Mouse (Mus musculus) lung, adult 2 months (tissue): Measurements from ENCODE around the gene Olfr826. TPM values are rescaled to one million over a fixed set of nuclear protein-coding genes. Genes with fewer than 3 reads are reported as not detected.
"Not testable (repeated sequence)": the region's sequence is repeated elsewhere in the genome, so short reads cannot be mapped to it uniquely, and the experiment has no call there.

Experiments used
- DNase-seq: peaks from one replicate; pipeline ENCODE4 v3.0.0; 2022
- H3K4me1 ChIP-seq: fragments of 200-500 bp; 2 replicates; pipeline ENCODE4 v1.6.1; 2011; ENCODE audit warnings: low read length; ENCODE audit not compliant: control insufficient read depth, insufficient read depth
- H3K4me3 ChIP-seq: fragments of 200-500 bp; replicated peaks from 2 replicates; pipeline ENCODE3; 2011; ENCODE audit warnings: low read depth, mild to moderate bottlenecking, control low read depth, low read length; ENCODE audit errors: extremely low read depth
- CTCF ChIP-seq: fragments of 200-500 bp; IDR thresholded peaks from 2 replicates; pipeline ENCODE4 v1.5.1; 2011; ENCODE audit warnings: mild to moderate bottlenecking, low read length, control low read depth; ENCODE audit not compliant: insufficient read depth
- POLR2A ChIP-seq: fragments of 200-500 bp; IDR thresholded peaks from 2 replicates; pipeline ENCODE4 v1.6.1; 2011; ENCODE audit warnings: low read depth, mild to moderate bottlenecking, control low read depth, low read length, borderline replicate concordance; ENCODE audit errors: extremely low read depth
- WGBS: fragments of 180-500 bp; shearing (Covaris S2); methylation state at CpG from one replicate; pipeline ENCODE4 v1.1.7; 2018; 5-methylcytosine and 5-hydroxymethylcytosine counted together
- polyA plus RNA-seq: library from polyadenylated mRNA; depleted of rRNA; stranded (reverse); fragments of >200 nt; gene quantifications from 2 replicates; pipeline ENCODE4 v1.2.3, GENCODE M21; 2012; rRNA removed

Gene Olfr826
- polyA plus RNA-seq = not detected in 2 replicates

GRCm38 (mm10) chr10:130184086-130184485 is at the start of gene Olfr826:
Olfr826 (minus strand) TSS chr10:130184186.
- H3K4me1 ChIP-seq = no peaks in the 10 kb centered on the region
- TF ChIP-seq POLR2A (no peak), CTCF (no peak)
- no peak for DNase-seq
- WGBS = 65% methylated on average over 1 of the region's 1 CpGs
- no peak within 1 kb of the TSS for H3K4me3 ChIP-seq

- Histone ChIP-seq H3K4me1 (no peaks in the 10 kb centered on the region), H3K4me3 (no peak overlapping the region)
- WGBS = 69% methylated on average over 1 of the region's 1 CpGs
- DNase-seq = no peak
- no peak for TF ChIP-seq POLR2A
- TF ChIP-seq CTCF = no peak
Measured at GRCm38 (mm10) chr10:130232117-130232516, 48.1 kb upstream of the Olfr826 start.

GRCm38 (mm10) chr10:130229584-130229983 is 45.6 kb upstream of the Olfr826 start:
- TF ChIP-seq CTCF = no peak
- Histone ChIP-seq H3K4me1 (no peaks in the 10 kb centered on the region), H3K4me3 (no peak overlapping the region)
- no peak for DNase-seq
- WGBS = 82% methylated on average over 5 of the region's 5 CpGs

- WGBS = 2% methylated on average over 1 of the region's 1 CpGs
- TF ChIP-seq POLR2A (no peak), CTCF (peak; percentile 40; the same call in 1 of the 2 replicates)
- no peaks in the 10 kb centered on the region for H3K4me1 ChIP-seq
- no peak overlapping the region for H3K4me3 ChIP-seq
- peak; percentile 3 for DNase-seq
Measured at GRCm38 (mm10) chr10:130228246-130228645, 44.3 kb upstream of the Olfr826 start.

GRCm38 (mm10) chr10:130225034-130225433 is 41.0 kb upstream of the Olfr826 start:
- TF ChIP-seq POLR2A (no peak), CTCF (no peak)
- WGBS = 65% methylated on average over 3 of the region's 3 CpGs
- Histone ChIP-seq H3K4me3 (no peak overlapping the region), H3K4me1 (no peaks in the 10 kb centered on the region)
- no peak for DNase-seq

GRCm38 (mm10) chr10:130214303-130214702 is 30.3 kb upstream of the Olfr826 start, which contains the start of gene Olfr827:
Olfr827 (minus strand) TSS chr10:130214403.
- no peak for DNase-seq
- no peak within 1 kb of the TSS for H3K4me3 ChIP-seq
- TF ChIP-seq POLR2A = no peak
- no peak for TF ChIP-seq CTCF
- WGBS = 72% methylated on average over 1 of the region's 1 CpGs
- H3K4me1 ChIP-seq = no peaks in the 10 kb centered on the region

- H3K4me1 ChIP-seq = no peaks in the 10 kb centered on the region
- TF ChIP-seq CTCF (no peak), POLR2A (no peak)
- DNase-seq = no peak
- H3K4me3 ChIP-seq = no peak within 1 kb of the TSS
Measured at GRCm38 (mm10) chr10:130166666-130167065, 17.3 kb downstream of the Olfr826 start, which contains the start of gene Olfr825. Olfr825 (minus strand) TSS chr10:130166766.

GRCm38 (mm10) chr10:130165196-130165595 is 18.8 kb downstream of the Olfr826 start:
- no peak for DNase-seq
- TF ChIP-seq CTCF = no peak
- TF ChIP-seq POLR2A = no peak
- H3K4me1 ChIP-seq = no peaks in the 10 kb centered on the region

GRCm38 (mm10) chr10:130144121-130144520 is 39.9 kb downstream of the Olfr826 start:
- no peak for TF ChIP-seq CTCF
- TF ChIP-seq POLR2A = no peak
- DNase-seq = no peak
- no peaks in the 10 kb centered on the region for H3K4me1 ChIP-seq
- 77% methylated on average over 5 of the region's 5 CpGs for WGBS
- no peak overlapping the region for H3K4me3 ChIP-seq

More at GRCm38 (mm10) chr10:130165196-130165595, 18.8 kb downstream of the Olfr826 start:
- H3K4me3 ChIP-seq = no peak overlapping the region

GRCm38 (mm10) chr10:130142481-130142880 is 41.5 kb downstream of the Olfr826 start:
- not testable (repeated sequence) for H3K4me1 ChIP-seq, DNase-seq, H3K4me3 ChIP-seq
- whole genome bisulfite sequencing = 68% methylated on average over 5 of the region's 5 CpGs

- Histone ChIP-seq H3K4me1 (no peaks in the 10 kb centered on the region), H3K4me3 (no peak overlapping the region)
- TF ChIP-seq POLR2A = no peak
- TF ChIP-seq CTCF = no peak
- no peak for DNase-seq
Measured at GRCm38 (mm10) chr10:130134811-130135210, 49.2 kb downstream of the Olfr826 start.

GRCm38 (mm10) chr10:130129900-130130299 is 54.1 kb downstream of the Olfr826 start, which contains the start of gene Olfr824:
Olfr824 (minus strand) TSS chr10:130130000.
- H3K4me1 ChIP-seq, H3K4me3 ChIP-seq, DNase-seq: not testable (repeated sequence)

Other genes with a start within 250 kb of the Olfr826 start
- not detected in 2 replicates for gene Olfr818, start 235.1 kb downstream of the Olfr826 start, polyA plus RNA-seq
- gene Olfr819, start 216.9 kb downstream of the Olfr826 start, polyA plus RNA-seq = not detected in 2 replicates
- not detected in 2 replicates for gene Olfr247, start 208.0 kb downstream of the Olfr826 start, polyA plus RNA-seq
- gene Gm10310, start 199.1 kb downstream of the Olfr826 start, polyA plus RNA-seq = not detected in 2 replicates
- not detected in 2 replicates for gene Olfr820, start 171.6 kb downstream of the Olfr826 start, polyA plus RNA-seq
- not detected in 2 replicates for gene Olfr821, start 153.8 kb downstream of the Olfr826 start, polyA plus RNA-seq
- not detected in 2 replicates for gene Olfr822, start 113.0 kb downstream of the Olfr826 start, polyA plus RNA-seq
- not detected in 2 replicates for gene Olfr823, start 68.8 kb downstream of the Olfr826 start, polyA plus RNA-seq
- gene Olfr824, start 54.2 kb downstream of the Olfr826 start, polyA plus RNA-seq = not detected in 2 replicates
- gene Olfr825, start 17.4 kb downstream of the Olfr826 start, polyA plus RNA-seq = not detected in 2 replicates
- gene Olfr827, start 30.2 kb upstream of the Olfr826 start, polyA plus RNA-seq = not detected in 2 replicates
- not detected in 2 replicates for gene Neurod4, start 96.1 kb upstream of the Olfr826 start, polyA plus RNA-seq
- gene Tespa1, start 138.7 kb upstream of the Olfr826 start, polyA plus RNA-seq = 0.83 and 1.3 TPM in 2 replicates
- gene Vmn2r84, start 210.1 kb upstream of the Olfr826 start, polyA plus RNA-seq = not detected in 2 replicates
- not detected in 2 replicates for gene Vmn2r85, start 245.5 kb upstream of the Olfr826 start, polyA plus RNA-seq